Mouse (Mus musculus) embryonic fibroblast, embryonic 13.5 days (primary cell): Measurements from ENCODE around the gene Siglech.

Experiments used
- CTCF ChIP-seq: IDR thresholded peaks from 2 replicates; pipeline ENCODE4 v1.5.1; 2011; ENCODE audit warnings: mild to moderate bottlenecking, control low read depth, low read length, moderate library complexity, borderline replicate concordance; ENCODE audit not compliant: insufficient read depth
- POLR2A ChIP-seq: IDR thresholded peaks from 2 replicates; pipeline ENCODE4 v1.6.1; 2011; ENCODE audit warnings: low read depth, mild to moderate bottlenecking, control low read depth, low read length, moderate library complexity

- TF ChIP-seq CTCF (no peak), POLR2A (no peak)
Measured at GRCm38 (mm10) chr7:55744566-55745220, 23.3 kb upstream of the Siglech start.
